Mouse (Mus musculus) forebrain, embryonic 16.5 days (tissue): Measurements from ENCODE around the gene Polr1b. TPM values are rescaled to one million over a fixed set of nuclear protein-coding genes. Genes with fewer than 3 reads are reported as not detected.

Experiments
- ATAC-seq: fragments of 200-750 bp; cut with Nextera tagmentation; 2 replicates; pipeline ENCODE4 v1.8.0; 2017; ENCODE audit warnings: mild to moderate bottlenecking, moderate library complexity
- H3K27ac ChIP-seq: fragments of 300-500 bp; sonication (generic); 2 replicates; pipeline ENCODE4 v1.5.1; 2014; ENCODE audit warnings: low read length, control low read depth
- H3K27me3 ChIP-seq: fragments of 300-500 bp; sonication (generic); replicated peaks from 2 replicates; pipeline ENCODE4 v1.6.1; 2014; ENCODE audit warnings: low read length; ENCODE audit not compliant: control insufficient read depth, insufficient read depth
- H3K36me3 ChIP-seq: fragments of 300-500 bp; sonication (generic); 2 replicates; pipeline ENCODE4 v1.6.1; 2014; ENCODE audit not compliant: control insufficient read depth, insufficient read depth
- H3K4me1 ChIP-seq: fragments of 300-500 bp; sonication (generic); replicated peaks from 2 replicates; pipeline ENCODE4 v1.6.1; 2014; ENCODE audit warnings: low read length; ENCODE audit not compliant: control insufficient read depth, insufficient read depth
- H3K4me2 ChIP-seq: fragments of 300-500 bp; sonication (generic); 2 replicates; pipeline ENCODE4 v1.6.1; 2014; ENCODE audit warnings: mild to moderate bottlenecking, low read length, control low read depth
- H3K4me3 ChIP-seq: fragments of 300-500 bp; sonication (generic); replicated peaks from 2 replicates; pipeline ENCODE4 v1.5.1; 2014; ENCODE audit warnings: mild to moderate bottlenecking, low read length, control low read depth
- H3K9ac ChIP-seq: fragments of 300-500 bp; sonication (generic); replicated peaks from 2 replicates; pipeline ENCODE4 v1.6.1; 2014; ENCODE audit warnings: low read depth, low read length, control low read depth
- H3K9me3 ChIP-seq: fragments of 300-500 bp; sonication (generic); 2 replicates; pipeline ENCODE4 v1.6.1; 2016; ENCODE audit warnings: low read length; ENCODE audit not compliant: control insufficient read depth
- WGBS: fragments of 180-500 bp; shearing (Covaris S2); extraction: QIAGEN DNeasy Blood & Tissue Kit; methylation state at CpG from one replicate; pipeline ENCODE4 v1.1.7; 2014; 5-methylcytosine and 5-hydroxymethylcytosine counted together
- polyA plus RNA-seq: library from polyadenylated mRNA; unstranded; fragments of >200 nt; fragmentation: Nextera tagmentation; extraction: Ambion mirVana; gene quantifications from 2 replicates; pipeline ENCODE4 v1.2.1, GENCODE M21; 2015

Polr1b gene
- polyA plus RNA-seq, 1 experiment from 2014 or later, result 19.1 TPM

GRCm38 (mm10) chr2:129132231-129132630 lies 31.4 kb downstream of the Polr1b start:
- peaks cover 12% of the 10 kb centered on the region for H3K36me3 ChIP-seq
- no peak overlapping the region for H3K4me2 ChIP-seq
- no peaks in the 10 kb centered on the region for H3K27me3 ChIP-seq
- ATAC-seq, result no peak
- H3K27ac ChIP-seq, result no peak overlapping the region
- H3K9ac ChIP-seq, result no peak overlapping the region
- peaks cover 4% of the 10 kb centered on the region; the same call in 1 of the 2 replicates for H3K9me3 ChIP-seq
- H3K4me1 ChIP-seq, result peaks cover 14% of the 10 kb centered on the region
- WGBS, result 97% methylated on average over 7 of the region's 7 CpGs
- H3K4me3 ChIP-seq, result no peak overlapping the region

- peaks cover 4% of the 10 kb centered on the region; the same call in 1 of the 2 replicates for H3K9me3 ChIP-seq
- H3K36me3 ChIP-seq, result peaks cover 11% of the 10 kb centered on the region
- peaks cover 14% of the 10 kb centered on the region for H3K4me1 ChIP-seq
- 96% methylated on average over 14 of the region's 14 CpGs for WGBS
- no peak overlapping the region for H3K4me3 ChIP-seq
- no peak overlapping the region for H3K9ac ChIP-seq
- no peak overlapping the region for H3K4me2 ChIP-seq
- ATAC-seq, result no peak
- no peak overlapping the region for H3K27ac ChIP-seq
- no peaks in the 10 kb centered on the region for H3K27me3 ChIP-seq
These were observed 32.4 kb downstream of the Polr1b start for GRCm38 (mm10) chr2:129133006-129133805.

GRCm38 (mm10) chr2:129139906-129140305 lies 39.1 kb downstream of the Polr1b start:
- Histone ChIP-seq H3K4me3 (no peak overlapping the region), H3K4me2 (0 out of 2 replicates have a peak overlapping the region, but pooled peaks have one; percentile 6), H3K4me1 (no peaks in the 10 kb centered on the region), H3K36me3 (no peaks in the 10 kb centered on the region), H3K9ac (no peak overlapping the region), H3K9me3 (no peaks in the 10 kb centered on the region), H3K27ac (peak overlapping the region; percentile 76), H3K27me3 (no peaks in the 10 kb centered on the region)
- WGBS, result 58% methylated on average over 10 of the region's 10 CpGs
- ATAC-seq, result peak; percentile 82

- H3K4me2 ChIP-seq, result no peak overlapping the region
- H3K36me3 ChIP-seq, result no peaks in the 10 kb centered on the region
- H3K9me3 ChIP-seq, result no peaks in the 10 kb centered on the region
- H3K27me3 ChIP-seq, result no peaks in the 10 kb centered on the region
- H3K4me3 ChIP-seq, result no peak overlapping the region
- ATAC-seq, result no peak
- H3K9ac ChIP-seq, result no peak overlapping the region
- no peak overlapping the region for H3K27ac ChIP-seq
- H3K4me1 ChIP-seq, result no peaks in the 10 kb centered on the region
- WGBS, result 35% methylated on average over 2 of the region's 2 CpGs
These were observed 48.0 kb downstream of the Polr1b start for GRCm38 (mm10) chr2:129148836-129149235.

- WGBS, result 90% methylated on average over 5 of the region's 5 CpGs
- Histone ChIP-seq H3K36me3 (no peaks in the 10 kb centered on the region), H3K4me2 (no peak overlapping the region), H3K9me3 (no peaks in the 10 kb centered on the region), H3K9ac (no peak overlapping the region), H3K4me1 (no peaks in the 10 kb centered on the region), H3K27ac (no peak overlapping the region), H3K27me3 (no peaks in the 10 kb centered on the region), H3K4me3 (no peak overlapping the region)
- ATAC-seq, result no peak
These were observed 49.6 kb downstream of the Polr1b start for GRCm38 (mm10) chr2:129150386-129150785.

- WGBS, result 63% methylated on average over 9 of the region's 9 CpGs
- Histone ChIP-seq H3K9me3 (no peaks in the 10 kb centered on the region), H3K4me3 (no peak overlapping the region), H3K9ac (no peak overlapping the region), H3K4me1 (no peaks in the 10 kb centered on the region), H3K36me3 (no peaks in the 10 kb centered on the region), H3K4me2 (no peak overlapping the region), H3K27ac (peak overlapping the region; percentile 50), H3K27me3 (no peaks in the 10 kb centered on the region)
- peak; percentile 62 for ATAC-seq
These were observed 50.3 kb downstream of the Polr1b start for GRCm38 (mm10) chr2:129151111-129151510.

GRCm38 (mm10) chr2:129152751-129153150 lies 52.0 kb downstream of the Polr1b start:
- H3K4me1 ChIP-seq, result no peaks in the 10 kb centered on the region
- H3K4me2 ChIP-seq, result no peak overlapping the region
- WGBS, result 80% methylated on average over 1 of the region's 1 CpGs
- no peak overlapping the region for H3K4me3 ChIP-seq
- no peak overlapping the region for H3K27ac ChIP-seq
- H3K9me3 ChIP-seq, result no peaks in the 10 kb centered on the region
- H3K36me3 ChIP-seq, result no peaks in the 10 kb centered on the region
- no peak overlapping the region for H3K9ac ChIP-seq
- H3K27me3 ChIP-seq, result no peaks in the 10 kb centered on the region
- no peak for ATAC-seq

- Histone ChIP-seq H3K27ac (no peak overlapping the region), H3K36me3 (no peaks in the 10 kb centered on the region), H3K4me1 (no peaks in the 10 kb centered on the region), H3K9me3 (no peaks in the 10 kb centered on the region), H3K9ac (no peak overlapping the region), H3K4me2 (no peak overlapping the region), H3K27me3 (no peaks in the 10 kb centered on the region), H3K4me3 (no peak overlapping the region)
- ATAC-seq, result no peak
- WGBS, result 82% methylated on average over 5 of the region's 5 CpGs
These were observed 64.0 kb downstream of the Polr1b start for GRCm38 (mm10) chr2:129164815-129165214.

GRCm38 (mm10) chr2:129166466-129167463 lies 66.0 kb downstream of the Polr1b start:
- no peaks in the 10 kb centered on the region for H3K9me3 ChIP-seq
- no peak overlapping the region for H3K4me3 ChIP-seq
- H3K36me3 ChIP-seq, result no peaks in the 10 kb centered on the region
- H3K4me1 ChIP-seq, result no peaks in the 10 kb centered on the region
- no peaks in the 10 kb centered on the region for H3K27me3 ChIP-seq
- H3K4me2 ChIP-seq, result no peak overlapping the region
- no peak overlapping the region for H3K9ac ChIP-seq
- no peak overlapping the region for H3K27ac ChIP-seq
- WGBS, result 50% methylated on average over 10 of the region's 10 CpGs
- ATAC-seq, result no peak
